9 mouse cellular contexts compared by ENCODE assay signal in the genomic region with DNA sequence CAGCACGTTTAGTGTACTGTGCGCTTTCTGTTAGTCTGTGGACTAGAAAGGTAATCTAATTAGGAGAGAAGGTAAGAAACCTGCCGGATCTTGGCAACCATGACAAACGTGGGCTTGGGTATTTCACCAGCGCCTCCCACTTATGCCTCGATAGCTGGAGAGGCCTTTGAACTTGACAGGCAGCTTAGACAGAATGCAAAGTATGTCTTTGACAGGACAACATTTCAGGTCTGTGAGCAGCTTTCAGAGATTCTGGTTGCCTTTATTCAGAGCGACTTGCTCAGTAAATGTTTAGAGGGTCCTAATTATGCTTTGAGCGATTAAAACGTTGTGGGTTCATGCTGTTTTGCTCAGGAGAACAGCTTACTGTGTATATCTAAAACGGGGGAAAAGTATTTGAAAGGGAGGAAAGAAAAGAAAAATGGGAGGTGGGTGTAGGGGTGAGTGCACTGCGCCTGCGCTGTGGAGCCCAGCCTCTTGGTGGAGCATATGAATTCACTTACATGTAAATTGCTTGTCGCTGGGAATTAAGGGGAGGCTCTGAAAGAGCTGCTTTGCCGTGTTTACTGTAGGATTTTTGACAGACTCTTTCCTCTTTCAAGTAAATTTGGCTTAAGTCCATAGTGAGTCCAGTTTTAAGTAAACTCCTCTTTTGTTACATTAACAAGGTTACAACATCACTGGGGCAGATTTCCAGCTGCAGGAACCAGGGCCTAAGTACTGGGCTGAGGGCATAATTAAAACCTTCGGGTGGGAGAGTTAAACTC.
DNase-seq lines count a peak whose midpoint lies in the region; ATAC-seq and TF ChIP-seq lines count a peak whose summit lies in the region.
"Had no signal": no experiment of that assay in that cellular context is flagged by ENCODE, and none has a peak within 500 bp of the region (broad histone marks: within the 10 kb centered on the region; RNA-seq: fewer than 3 reads in every experiment).

No protein-coding gene starts in this region.

- peaks cover 7% of the 10 kb centered on the region; the same call in 1 of the 2 replicates for H3K4me1 ChIP-seq in kidney, embryonic 16.5 days (ENCODE audit: insufficient read depth, low read length)
- H3K4me1 ChIP-seq in lung, embryonic 16.5 days (replicated peaks; ENCODE audit: control insufficient read depth, insufficient read depth, low read length): peaks cover 23% of the 10 kb centered on the region
- H3K4me1 ChIP-seq in thymus, adult 2 months (replicated peaks; ENCODE audit: control insufficient read depth, insufficient read depth, low read length): no peaks in the 10 kb centered on the region

- H3K9me3 ChIP-seq in kidney, embryonic 16.5 days (ENCODE audit: low read length): no peaks in the 10 kb centered on the region
- H3K9me3 ChIP-seq in lung, embryonic 16.5 days (ENCODE audit: control insufficient read depth, low read length): no peaks in the 10 kb centered on the region

- WGBS in kidney, embryonic 16.5 days: 33% methylated on average over 15 of the region's 15 CpGs
- 22% methylated on average over 15 of the region's 15 CpGs for WGBS in lung, embryonic 16.5 days
- WGBS in thymus, adult 2 months: 75% methylated on average over 15 of the region's 15 CpGs

- H3K27me3 ChIP-seq in kidney, embryonic 16.5 days (ENCODE audit: insufficient read depth, low read length): no peaks in the 10 kb centered on the region
- no peaks in the 10 kb centered on the region for H3K27me3 ChIP-seq in lung, embryonic 16.5 days (ENCODE audit: control insufficient read depth, insufficient read depth, low read depth, low read length)
- H3K27me3 ChIP-seq in thymus, adult 2 months (ENCODE audit: control insufficient read depth, insufficient read depth, low read length): no peaks in the 10 kb centered on the region
- H3K27me3 ChIP-seq: Patski had no signal

- no peak overlapping the region for H3K4me2 ChIP-seq in kidney, embryonic 16.5 days (replicated peaks; ENCODE audit: low read depth, low read length)
- peak overlapping the region; percentile 25 for H3K4me2 ChIP-seq in lung, embryonic 16.5 days (ENCODE audit: low read depth, low read length)

- H3K27ac ChIP-seq in kidney, embryonic 16.5 days (ENCODE audit: low read length): peak overlapping the region; percentile 48; the same call in 1 of the 2 replicates
- H3K27ac ChIP-seq in lung, embryonic 16.5 days (ENCODE audit: low read length): peak overlapping the region; percentile 45
- no peak overlapping the region for H3K27ac ChIP-seq in thymus, adult 2 months (ENCODE audit: control insufficient read depth, insufficient read depth, low read length)

- no peak for DNase-seq in kidney, adult 18-20 months
- DNase-seq in embryo, embryonic 11 days: peak; percentile 64
- DNase-seq in gonadal fat pad, adult 2 months (ENCODE audit: low read depth): peak; percentile 8
- no peak for DNase-seq in B cell, adult 2 months
- DNase-seq in thymus, adult 2 months: no peak
- DNase-seq in spleen, postnatal 14 days (ENCODE audit: low spot score in 2 of 2): no peak

- no peak overlapping the region for H3K9ac ChIP-seq in kidney, embryonic 16.5 days (replicated peaks; ENCODE audit: low read length)
- H3K9ac ChIP-seq in lung, embryonic 16.5 days (ENCODE audit: low read length): no peak overlapping the region

- TF ChIP-seq POLR2A in thymus, adult 2 months (IDR thresholded peaks at IDR 0.05; ENCODE audit: control insufficient read depth, extremely low read depth, insufficient read depth, low read length, poor library complexity): no peak

- TF ChIP-seq CTCF in thymus, adult 2 months (IDR thresholded peaks at IDR 0.05; ENCODE audit: borderline replicate concordance, control insufficient read depth, extremely low read depth, insufficient read depth, low read length, poor library complexity): no peak

- peak; percentile 54; the same call in 1 of the 2 replicates for ATAC-seq in kidney, embryonic 16.5 days (ENCODE audit: low FRiP score, low TSS enrichment)
- peak; percentile 89 for ATAC-seq in lung, embryonic 16.5 days (ENCODE audit: low read depth)
- ATAC-seq: Patski had no signal

- no peak overlapping the region for H3K4me3 ChIP-seq in kidney, embryonic 16.5 days (ENCODE audit: low read length)
- no peak overlapping the region for H3K4me3 ChIP-seq in lung, embryonic 16.5 days (ENCODE audit: low read length)
- H3K4me3 ChIP-seq in thymus, adult 2 months (ENCODE audit: control insufficient read depth, insufficient read depth, low read length): no peak overlapping the region

- H3K36me3 ChIP-seq in kidney, embryonic 16.5 days (ENCODE audit: insufficient read depth, low read length): no peaks in the 10 kb centered on the region
- no peaks in the 10 kb centered on the region for H3K36me3 ChIP-seq in lung, embryonic 16.5 days (ENCODE audit: control insufficient read depth, insufficient read depth, low read length)
- H3K36me3 ChIP-seq in thymus, adult 2 months (ENCODE audit: control insufficient read depth, insufficient read depth, low read length): no peaks in the 10 kb centered on the region

Comparison
In these comparisons a context has a peak if more than half of its experiments do, and no peak if none do; other contexts are left out.
1. DNase-seq: peak in embryo, embryonic 11 days (single experiment) and gonadal fat pad, adult 2 months (single experiment); none in kidney, adult 18-20 months (single experiment), B cell, adult 2 months (0 of 2), thymus, adult 2 months (single experiment) and spleen, postnatal 14 days (0 of 2).